Mouse (Mus musculus) C2C12 (cell line): ENCODE measurements at regions not wholly inside any gene's neighbourhood (a gene's known extent, or its start where the extent isn't known, plus 50 kb on each side); places are given as distances from the start of the nearest gene placed in this dataset.

Experiments
- H3K27me3 ChIP-seq: one replicate; pipeline ENCODE4 v1.6.1; 2011; ENCODE audit not compliant: control insufficient read depth, insufficient read depth, insufficient read length
- H3K36me3 ChIP-seq: one replicate; pipeline ENCODE4 v1.6.1; 2011; ENCODE audit not compliant: control insufficient read depth, insufficient read depth
- H3K4me3 ChIP-seq: one replicate; pipeline ENCODE4 v1.5.1; 2011; ENCODE audit warnings: mild to moderate bottlenecking, control low read depth; ENCODE audit not compliant: poor library complexity, insufficient read depth, severe bottlenecking
- H3K79me2 ChIP-seq: one replicate; pipeline ENCODE4 v1.6.1; 2011; ENCODE audit not compliant: control insufficient read depth, insufficient read depth
- H3K79me3 ChIP-seq: one replicate; pipeline ENCODE4 v1.6.1; 2011; ENCODE audit warnings: low read depth, control low read depth
- H3ac ChIP-seq: one replicate; pipeline ENCODE3; 2011; ENCODE audit warnings: low read depth; ENCODE audit not compliant: control insufficient read depth, insufficient read length
- CEBPB ChIP-seq: IDR thresholded peaks from one replicate; pipeline ENCODE4 v1.6.1; 2011; ENCODE audit warnings: low read depth, mild to moderate bottlenecking, control low read depth, moderate library complexity
- CTCF ChIP-seq: IDR thresholded peaks from one replicate; pipeline ENCODE4 v1.5.1; 2011; ENCODE audit not compliant: control insufficient read depth, insufficient read depth, insufficient read length
- FOSL1 ChIP-seq: IDR thresholded peaks from one replicate; pipeline ENCODE4 v1.8.0; 2011; ENCODE audit warnings: mild to moderate bottlenecking, low read length; ENCODE audit not compliant: poor library complexity, insufficient read depth, severe bottlenecking
- MAX ChIP-seq: IDR thresholded peaks from one replicate; pipeline ENCODE4 v1.6.1; 2011; ENCODE audit warnings: mild to moderate bottlenecking, control low read depth
- MYOD1 ChIP-seq: IDR thresholded peaks from one replicate; pipeline ENCODE4 v1.6.1; 2011; ENCODE audit warnings: low read depth; ENCODE audit not compliant: control insufficient read depth, insufficient read length
- MYOG ChIP-seq: IDR thresholded peaks from one replicate; pipeline ENCODE4 v1.6.1; 2011; ENCODE audit not compliant: control insufficient read depth, insufficient read length; ENCODE audit errors: extremely low read depth
- USF1 ChIP-seq: IDR thresholded peaks from one replicate; pipeline ENCODE4 v1.6.1; 2011; ENCODE audit warnings: low read depth, mild to moderate bottlenecking, control low read depth, moderate library complexity

- no peak overlapping the region for H3ac ChIP-seq
- no peaks in the 10 kb centered on the region for H3K79me2 ChIP-seq
- no peak for TF ChIP-seq MAX
- TF ChIP-seq CTCF = no peak
- no peak for TF ChIP-seq USF1
- TF ChIP-seq MYOD1 = no peak
- no peak for TF ChIP-seq CEBPB
- no peak for TF ChIP-seq MYOG
- TF ChIP-seq FOSL1 = no peak
- no peaks in the 10 kb centered on the region for H3K36me3 ChIP-seq
- no peaks in the 10 kb centered on the region for H3K79me3 ChIP-seq
- no peak overlapping the region for H3K4me3 ChIP-seq
- no peaks in the 10 kb centered on the region for H3K27me3 ChIP-seq
Observed at GRCm38 (mm10) chr2:64369791-64370190, 272.0 kb upstream of the Fign start.

- TF ChIP-seq USF1 = no peak
- TF ChIP-seq FOSL1 = no peak
- no peak for TF ChIP-seq MAX
- no peak for TF ChIP-seq MYOD1
- TF ChIP-seq MYOG = no peak
- TF ChIP-seq CEBPB = no peak
- no peak for TF ChIP-seq CTCF
- Histone ChIP-seq H3K36me3 (no peaks in the 10 kb centered on the region), H3K79me3 (no peaks in the 10 kb centered on the region), H3K79me2 (no peaks in the 10 kb centered on the region), H3K4me3 (no peak overlapping the region), H3K27me3 (no peaks in the 10 kb centered on the region), H3ac (no peak overlapping the region)
Observed at GRCm38 (mm10) chr2:64367188-64367587, 269.4 kb upstream of the Fign start.

- H3ac ChIP-seq = no peak overlapping the region
- H3K36me3 ChIP-seq = no peaks in the 10 kb centered on the region
- H3K4me3 ChIP-seq = no peak overlapping the region
- no peaks in the 10 kb centered on the region for H3K27me3 ChIP-seq
- TF ChIP-seq MYOG (no peak), MAX (no peak), USF1 (no peak), FOSL1 (no peak), CEBPB (no peak), CTCF (no peak), MYOD1 (no peak)
- no peaks in the 10 kb centered on the region for H3K79me2 ChIP-seq
- no peaks in the 10 kb centered on the region for H3K79me3 ChIP-seq
Observed at GRCm38 (mm10) chr2:64366528-64366927, 268.7 kb upstream of the Fign start.

- H3K36me3 ChIP-seq = no peaks in the 10 kb centered on the region
- H3K27me3 ChIP-seq = no peaks in the 10 kb centered on the region
- H3K79me3 ChIP-seq = no peaks in the 10 kb centered on the region
- no peaks in the 10 kb centered on the region for H3K79me2 ChIP-seq
- H3ac ChIP-seq = no peak overlapping the region
- TF ChIP-seq CTCF (no peak), USF1 (no peak), CEBPB (no peak), FOSL1 (no peak), MYOD1 (no peak), MYOG (no peak), MAX (no peak)
- H3K4me3 ChIP-seq = no peak overlapping the region
Observed at GRCm38 (mm10) chr2:64356286-64356685, 258.4 kb upstream of the Fign start.

GRCm38 (mm10) chr2:64325499-64325898 is 227.7 kb upstream of the Fign start:
- H3K27me3 ChIP-seq = no peaks in the 10 kb centered on the region
- no peak overlapping the region for H3ac ChIP-seq
- no peak for TF ChIP-seq FOSL1
- TF ChIP-seq MAX = no peak
- TF ChIP-seq MYOD1 = no peak
- TF ChIP-seq MYOG = no peak
- TF ChIP-seq USF1 = no peak
- H3K4me3 ChIP-seq = no peak overlapping the region
- H3K79me2 ChIP-seq = no peaks in the 10 kb centered on the region
- no peaks in the 10 kb centered on the region for H3K36me3 ChIP-seq
- H3K79me3 ChIP-seq = no peaks in the 10 kb centered on the region
